Mouse (Mus musculus) hematopoietic stem cell, adult 5-6 weeks (primary cell): ENCODE data around the gene Ddah2. TPM values are rescaled to one million over a fixed set of nuclear protein-coding genes. Genes with fewer than 3 reads are reported as not detected.
"Not testable (repeated sequence)": the region's sequence is repeated elsewhere in the genome, so short reads cannot be mapped to it uniquely, and the experiment has no call there.

Source experiments
- ATAC-seq, 2 experiments: fragments of 125-278 bp in 1 of 2; replicated peaks in 1 of 2; 2 replicates each; pipeline ENCODE4 v1.8.0; 2016 to 2017; ENCODE audit warnings: inconsistent platforms in 2 of 2, mild to moderate bottlenecking in 2 of 2, moderate number of reproducible peaks in 2 of 2, low read depth in 1 of 2, moderate TSS enrichment in 1 of 2; ENCODE audit not compliant: low FRiP score in 2 of 2, poor library complexity in 2 of 2, severe bottlenecking in 2 of 2, insufficient read depth in 1 of 2, low TSS enrichment in 1 of 2
- total RNA-seq: library from RNA; stranded (forward); fragments of 172-1452, 232-1000 nt; gene quantifications from 2 replicates; pipeline ENCODE4 v1.2.3, GENCODE M21; 2017

The Ddah2 gene
- total RNA-seq, 1 experiment from 2014 or later = 32.3 TPM

GRCm38 (mm10) chr17:35024261-35024660 lies 34.6 kb upstream of the Ddah2 start:
- ATAC-seq = no peak

GRCm38 (mm10) chr17:35024691-35025488 lies 33.9 kb upstream of the Ddah2 start:
- ATAC-seq = no peak

- no peak for ATAC-seq
These were observed 32.6 kb upstream of the Ddah2 start for GRCm38 (mm10) chr17:35026206-35026605.

- no peak for ATAC-seq
These were observed 31.4 kb upstream of the Ddah2 start, which contains the start of gene Sapcd1 for GRCm38 (mm10) chr17:35027277-35028068. TSS of gene Sapcd1 (minus strand) at chr17:35028016.

- ATAC-seq = no peak
These were observed 30.5 kb upstream of the Ddah2 start for GRCm38 (mm10) chr17:35028315-35028714.

GRCm38 (mm10) chr17:35029691-35030532 lies 28.9 kb upstream of the Ddah2 start:
- ATAC-seq = peak; percentile 30 to 63; a peak in 2 of 4 replicates

- no peak for ATAC-seq
These were observed 27.6 kb upstream of the Ddah2 start for GRCm38 (mm10) chr17:35031272-35031671.

- ATAC-seq = no peak
These were observed 27.0 kb upstream of the Ddah2 start for GRCm38 (mm10) chr17:35031880-35032279.

GRCm38 (mm10) chr17:35032323-35032870 lies 26.4 kb upstream of the Ddah2 start:
- no peak for ATAC-seq

- ATAC-seq = not testable (repeated sequence)
These were observed 25.1 kb upstream of the Ddah2 start for GRCm38 (mm10) chr17:35033703-35034102.

- ATAC-seq = no peak
These were observed 23.9 kb upstream of the Ddah2 start for GRCm38 (mm10) chr17:35034896-35035295.

- ATAC-seq = no peak
These were observed 19.5 kb upstream of the Ddah2 start for GRCm38 (mm10) chr17:35039121-35039873.

- no peak for ATAC-seq
These were observed 15.0 kb upstream of the Ddah2 start for GRCm38 (mm10) chr17:35043794-35044193.

- no peak for ATAC-seq
These were observed 13.7 kb upstream of the Ddah2 start for GRCm38 (mm10) chr17:35044904-35045806.

GRCm38 (mm10) chr17:35045807-35046680 lies 12.8 kb upstream of the Ddah2 start:
- peak in 1 of 2 experiments; percentile 22; a peak in 3 of 4 replicates for ATAC-seq
